Mouse (Mus musculus): ENCODE measurements at regions not wholly inside any gene's neighbourhood (a gene's known extent, or its start where the extent isn't known, plus 50 kb on each side); places are given as distances from the start of the nearest gene placed in this dataset.

DNA sequence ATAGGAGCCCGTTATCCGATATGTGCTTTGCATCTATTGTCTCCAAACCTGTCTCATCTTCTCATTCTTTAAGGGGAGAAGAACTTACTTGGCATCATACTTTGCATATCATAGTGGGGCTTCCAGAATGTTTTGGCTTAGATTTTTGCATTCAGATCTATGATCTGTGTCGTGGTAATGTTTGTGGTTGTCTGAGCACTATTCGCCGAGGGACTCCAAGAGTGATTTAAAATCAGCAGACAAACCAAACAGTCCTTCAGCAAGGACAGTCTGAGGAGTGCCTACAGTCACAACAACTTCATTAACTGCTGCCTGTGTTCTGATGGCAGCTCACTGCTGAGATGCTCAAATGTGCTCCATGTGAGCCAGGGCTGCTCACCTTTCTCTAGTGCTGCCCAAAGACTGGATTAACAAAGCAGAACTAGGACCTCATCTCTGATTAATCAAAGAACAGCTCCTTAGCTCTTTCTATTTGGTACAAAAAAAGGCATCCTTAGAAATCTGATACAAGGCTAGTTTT lies 182.5 kb downstream of the Enc1 start:
- no peaks in the 10 kb centered on the region for H3K79me2 ChIP-seq (ENCODE audit: control insufficient read depth, insufficient read depth, low read length, poor library complexity)
- TF ChIP-seq TBP (IDR thresholded peaks at IDR 0.05; ENCODE audit: low read depth, low read length) (no peak), GATA1 (IDR thresholded peaks at IDR 0.05; ENCODE audit: low read depth, low read length) (no peak), TCF12 (IDR thresholded peaks at IDR 0.05; ENCODE audit: low read depth, low read length) (no peak), JUND (IDR thresholded peaks at IDR 0.05; ENCODE audit: low read depth, low read length) (no peak), GABPA (IDR thresholded peaks at IDR 0.05; ENCODE audit: low read depth, low read length) (no peak), SIN3A (IDR thresholded peaks at IDR 0.05; ENCODE audit: low read length) (no peak), MEF2A (IDR thresholded peaks at IDR 0.05; ENCODE audit: extremely low read depth, insufficient replicate concordance, low read depth, low read length, poor library complexity, severe bottlenecking) (no peak), E2F4 (IDR thresholded peaks at IDR 0.05; ENCODE audit: borderline replicate concordance, low read depth, low read length) (no peak), NELFE (IDR thresholded peaks at IDR 0.05; ENCODE audit: low read depth, low read length) (no peak), ZKSCAN1 (IDR thresholded peaks at IDR 0.05; ENCODE audit: low read depth, low read length) (no peak), POLR2A (IDR thresholded peaks at IDR 0.05; ENCODE audit: control insufficient read depth in 1 of 2, insufficient read depth in 1 of 2, low read depth in 1 of 2, low read length in 2 of 2, poor library complexity in 1 of 2) (no peak), MYC (IDR thresholded peaks at IDR 0.05; ENCODE audit: low read depth, low read length) (no peak), USF1 (IDR thresholded peaks at IDR 0.05; ENCODE audit: low read depth, low read length) (no peak), NRF1 (IDR thresholded peaks at IDR 0.05; ENCODE audit: insufficient read depth, low read depth, low read length, poor library complexity, severe bottlenecking) (no peak), HCFC1 (IDR thresholded peaks at IDR 0.05; ENCODE audit: low read depth, low read length) (no peak), EP300 (IDR thresholded peaks at IDR 0.05; ENCODE audit: low read depth in 1 of 2, low read length in 2 of 2) (no peak), RAD21 (IDR thresholded peaks at IDR 0.05; ENCODE audit: low read depth, low read length) (no peak), TAL1 (IDR thresholded peaks at IDR 0.05; ENCODE audit: low read length) (no peak), CTCF (IDR thresholded peaks at IDR 0.05 in 2 of 3, conservative IDR thresholded peaks at IDR 0.05 in 1 of 3; ENCODE audit: control insufficient read depth in 1 of 3, insufficient read depth in 1 of 3, low read depth in 2 of 3, low read length in 3 of 3, poor library complexity in 1 of 3, severe bottlenecking in 1 of 3) (no peak)
- H3K9me3 ChIP-seq (replicated peaks; ENCODE audit: insufficient read depth, low read length) = no peaks in the 10 kb centered on the region
- H3K9ac ChIP-seq (ENCODE audit: control insufficient read depth, low read depth, low read length, poor library complexity, severe bottlenecking) = no peak overlapping the region
- H3K27ac ChIP-seq (ENCODE audit: control insufficient read depth, low read depth, low read length) = no peak overlapping the region
- no peak overlapping the region for H3K4me3 ChIP-seq (ENCODE audit: control insufficient read depth in 1 of 2, insufficient read depth in 1 of 2, low read depth in 2 of 2, low read length in 2 of 2)
- no peak for DNase-seq (ENCODE audit: low read depth, low spot score)
- H3K27me3 ChIP-seq (ENCODE audit: control insufficient read depth in 1 of 2, insufficient read depth in 2 of 2, low read length in 2 of 2) = no peaks in the 10 kb centered on the region; a peak in 1 of 4 replicates
- H3K4me1 ChIP-seq (ENCODE audit: control insufficient read depth in 1 of 2, insufficient read depth in 2 of 2, low read length in 2 of 2) = peaks cover 10 to 14% of the 10 kb centered on the region in 2 experiments
- peaks cover 0 to 14% of the 10 kb centered on the region in 2 experiments; a peak in 2 of 4 replicates for H3K36me3 ChIP-seq (ENCODE audit: control insufficient read depth in 1 of 2, insufficient read depth in 2 of 2, low read length in 2 of 2)

- no peak for TF ChIP-seq KAT2A (conservative IDR thresholded peaks at IDR 0.05; ENCODE audit: low read depth, low read length)
- TF ChIP-seq TBP (IDR thresholded peaks at IDR 0.05; ENCODE audit: low read depth, low read length) = no peak
- no peak for TF ChIP-seq MAZ (IDR thresholded peaks at IDR 0.05; ENCODE audit: low read depth, low read length)
- TF ChIP-seq TCF12 (IDR thresholded peaks at IDR 0.05; ENCODE audit: low read depth, low read length) = no peak
- TF ChIP-seq ELF1 (IDR thresholded peaks at IDR 0.05; ENCODE audit: low read depth, low read length) = no peak
- H3K27me3 ChIP-seq (ENCODE audit: control insufficient read depth in 1 of 2, insufficient read depth in 2 of 2, low read length in 2 of 2) = no peaks in the 10 kb centered on the region; a peak in 1 of 4 replicates
- no peaks in the 10 kb centered on the region for H3K9me3 ChIP-seq (replicated peaks; ENCODE audit: insufficient read depth, low read length)
- no peak for DNase-seq (ENCODE audit: low read depth, low spot score)
- H3K4me3 ChIP-seq (ENCODE audit: control insufficient read depth in 1 of 2, insufficient read depth in 1 of 2, low read depth in 2 of 2, low read length in 2 of 2) = no peak overlapping the region
- H3K27ac ChIP-seq (ENCODE audit: control insufficient read depth, low read depth, low read length) = no peak overlapping the region
- peaks cover 0 to 18% of the 10 kb centered on the region in 2 experiments; a peak in 2 of 4 replicates for H3K36me3 ChIP-seq (ENCODE audit: control insufficient read depth in 1 of 2, insufficient read depth in 2 of 2, low read length in 2 of 2)
- no peak overlapping the region for H3K9ac ChIP-seq (ENCODE audit: control insufficient read depth, low read depth, low read length, poor library complexity, severe bottlenecking)
- no peaks in the 10 kb centered on the region for H3K79me2 ChIP-seq (ENCODE audit: control insufficient read depth, insufficient read depth, low read length, poor library complexity)
- H3K4me1 ChIP-seq (ENCODE audit: control insufficient read depth in 1 of 2, insufficient read depth in 2 of 2, low read length in 2 of 2) = peaks cover 10 to 18% of the 10 kb centered on the region in 2 experiments
These were observed 182.0 kb downstream of the Enc1 start for GRCm38 (mm10) chr13:97422897-97423296.

Data from MEL (cell line).